Mouse (Mus musculus) 416B (cell line): ENCODE measurements around the gene Dhx16.

Experiments used
- DNase-seq: peaks from one replicate; pipeline ENCODE4 v3.0.0; 2011; ENCODE audit warnings: low read depth

Dhx16 gene

DNA sequence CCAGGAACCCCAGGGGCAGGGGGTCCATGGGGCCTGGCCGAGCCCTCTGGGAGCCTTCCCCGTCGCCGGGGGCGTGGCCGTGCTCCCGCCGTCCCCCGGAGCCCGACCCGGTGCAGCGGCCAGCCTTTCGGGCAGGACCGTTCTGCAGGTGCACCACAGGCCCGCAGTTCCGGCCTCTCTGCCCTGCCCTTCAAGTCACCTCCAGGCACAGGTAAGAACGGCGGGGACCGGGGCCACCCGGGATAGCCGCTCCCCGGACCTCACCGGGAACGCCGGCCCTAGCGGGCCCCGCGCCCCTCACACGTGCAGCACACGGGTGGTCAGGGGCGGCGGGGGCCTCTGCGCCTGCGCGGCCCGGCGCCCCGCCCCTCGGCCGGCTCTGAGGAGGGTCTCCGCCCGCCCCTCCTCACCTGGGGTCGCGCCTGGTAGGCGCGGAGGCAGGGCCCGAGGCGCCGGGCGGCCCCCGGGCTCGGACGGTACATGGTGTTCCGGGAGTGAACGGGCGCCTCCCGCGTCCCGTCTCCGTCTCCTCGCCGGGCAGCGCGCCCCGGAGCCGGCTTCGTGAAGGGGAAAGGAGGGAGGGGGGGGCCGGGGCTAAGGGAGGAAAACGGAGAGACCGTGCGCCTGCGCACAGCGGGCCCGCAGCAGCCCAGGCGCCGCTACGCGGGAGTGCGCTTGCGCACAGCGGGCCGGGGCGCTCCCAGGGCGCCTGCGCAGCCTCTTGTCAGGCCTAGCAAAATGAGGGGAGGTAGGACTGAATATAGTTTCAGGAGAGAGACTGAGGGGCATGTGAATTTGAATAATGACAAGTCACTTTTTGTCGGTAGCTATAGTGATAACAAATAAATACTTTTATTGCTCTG is 17.4 kb downstream of the Dhx16 start, which contains the start of gene 2310061I04Rik:
TSS of gene 2310061I04Rik (minus strand) at position 651 of the 863 bp plus-strand sequence.
- DNase-seq, result peak; percentile 91

DNA sequence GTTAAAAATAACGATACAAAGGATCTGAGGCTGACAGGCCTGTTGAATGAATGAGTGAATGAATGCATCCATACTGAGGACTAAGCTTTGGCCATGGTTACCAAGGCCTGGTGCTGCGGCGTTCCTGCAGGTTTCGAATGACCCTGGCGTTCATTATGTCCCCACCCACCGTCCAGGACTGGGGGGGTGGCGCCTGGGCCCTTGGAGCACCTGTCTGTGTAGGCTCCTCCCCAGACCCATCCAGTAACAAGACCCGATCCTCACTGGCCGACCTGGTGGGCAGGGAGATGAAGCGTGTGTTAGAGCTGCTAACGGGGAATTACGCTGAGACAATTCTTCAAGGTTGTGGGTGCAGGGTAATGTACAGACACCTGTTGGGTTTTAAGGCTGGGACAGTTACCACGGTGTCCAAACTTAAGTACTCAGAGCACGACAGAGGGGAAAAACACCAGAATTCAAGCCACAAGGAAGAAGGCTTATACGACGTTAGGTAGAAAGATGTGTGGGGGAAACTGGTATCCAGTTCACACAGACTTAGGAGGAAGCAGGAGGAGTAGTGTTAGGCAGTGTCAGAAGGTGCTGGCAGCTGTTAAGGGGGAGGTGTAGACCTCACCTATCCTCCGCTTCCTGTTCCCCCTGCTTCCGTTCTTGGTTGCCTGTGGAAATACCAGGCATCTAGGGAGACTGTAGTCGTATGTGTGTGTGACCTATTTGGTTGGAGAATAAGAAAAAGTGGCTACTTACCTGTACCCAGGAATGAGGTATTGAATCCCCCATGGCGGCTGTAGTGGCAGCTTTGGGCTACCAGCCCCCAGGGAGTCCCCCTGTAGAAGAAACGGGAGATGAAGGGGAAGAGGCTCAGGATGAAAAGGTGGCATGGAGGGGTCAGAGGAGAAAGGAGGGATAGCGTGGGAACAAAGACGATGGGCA is 18.3 kb downstream of the Dhx16 start:
- no peak for DNase-seq

DNA sequence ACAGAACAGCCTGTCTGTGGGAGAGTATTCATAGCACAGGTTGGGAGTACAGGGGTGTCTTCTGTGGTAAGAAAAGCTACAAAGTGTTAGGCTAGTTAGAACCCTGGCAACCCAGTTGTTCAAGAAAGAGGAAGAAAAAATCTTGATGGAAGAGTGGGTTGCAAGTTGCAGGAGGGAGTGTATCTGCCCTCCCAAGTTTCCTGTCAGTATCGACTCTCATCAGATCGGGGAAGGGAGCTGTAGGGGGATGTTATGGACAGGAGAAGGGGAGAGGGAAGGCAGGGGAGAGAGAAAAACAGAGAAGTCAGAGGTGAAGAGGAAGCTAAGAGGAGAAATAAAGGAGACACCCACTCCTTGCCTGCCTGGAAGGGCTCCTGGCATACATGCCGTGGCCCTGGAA is 21.0 kb downstream of the Dhx16 start:
- no peak for DNase-seq

DNA sequence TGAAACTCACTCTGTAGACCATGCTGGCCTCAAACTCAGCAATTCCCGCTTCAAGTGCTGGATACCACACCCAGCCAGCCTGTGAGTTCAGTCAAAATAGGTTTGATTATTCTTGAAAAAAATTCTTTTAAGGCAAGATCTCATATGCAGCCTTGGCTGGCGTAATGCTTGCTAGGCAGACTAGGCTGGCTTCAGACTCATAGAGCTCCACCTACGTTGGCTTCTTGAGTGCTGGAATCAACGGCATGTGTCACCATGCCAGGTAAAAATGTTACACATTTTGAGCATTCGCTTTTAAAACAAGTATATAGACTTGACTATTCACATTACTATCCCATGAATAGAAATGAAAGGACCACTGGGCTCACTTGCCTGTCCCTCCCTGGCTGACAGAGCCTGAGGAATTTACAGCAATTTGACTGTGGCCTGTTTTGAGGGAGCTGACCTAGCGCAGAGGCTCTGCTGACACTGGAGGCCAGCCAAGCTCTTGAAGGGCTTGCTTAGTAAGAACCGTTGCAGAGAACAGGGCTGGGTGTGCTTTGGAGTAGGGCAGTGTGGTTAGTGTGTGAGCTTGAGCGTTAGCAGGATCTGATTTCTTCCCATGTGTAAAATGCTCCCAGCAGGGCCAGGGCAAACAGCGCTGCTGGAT is 23.8 kb downstream of the Dhx16 start:
- DNase-seq, result peak; percentile 65

DNA sequence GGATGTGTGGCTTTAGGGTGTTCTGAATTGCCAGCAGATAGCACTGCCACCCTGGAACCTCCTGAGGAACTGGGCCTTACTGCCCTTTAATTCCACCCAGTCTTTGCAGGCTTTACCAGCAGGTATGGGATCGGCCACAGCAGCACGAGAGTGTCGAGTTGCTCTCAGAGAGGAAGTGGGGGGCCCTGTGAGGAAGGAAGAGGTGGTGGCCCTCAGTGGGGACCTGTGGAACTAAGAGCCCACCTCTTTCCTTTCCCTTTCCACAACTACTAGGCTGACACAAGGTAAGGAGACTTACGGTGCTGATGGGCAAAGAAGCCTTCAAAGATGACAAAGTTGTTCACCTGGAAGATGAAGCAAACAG is 24.4 kb downstream of the Dhx16 start:
- no peak for DNase-seq

DNA sequence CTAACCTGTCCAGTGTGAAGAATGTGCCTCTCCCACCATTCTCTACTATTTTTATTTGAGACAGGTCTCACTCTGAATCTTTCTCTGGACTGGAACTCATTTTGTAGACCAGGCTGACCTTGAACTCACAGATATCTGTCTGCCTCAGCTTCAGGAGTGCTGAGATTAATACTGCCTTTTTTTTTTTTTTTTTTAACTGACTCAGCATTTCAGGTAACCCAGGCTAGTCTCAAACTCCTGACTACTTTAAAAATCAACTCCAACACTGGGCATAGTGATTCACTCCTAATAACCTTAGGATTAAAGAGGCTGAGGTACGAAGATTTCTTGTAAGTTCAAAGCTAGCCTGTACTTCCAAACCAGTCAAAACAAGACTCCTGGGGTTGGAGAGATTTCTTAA is 26.0 kb downstream of the Dhx16 start:
- no peak for DNase-seq

DNA sequence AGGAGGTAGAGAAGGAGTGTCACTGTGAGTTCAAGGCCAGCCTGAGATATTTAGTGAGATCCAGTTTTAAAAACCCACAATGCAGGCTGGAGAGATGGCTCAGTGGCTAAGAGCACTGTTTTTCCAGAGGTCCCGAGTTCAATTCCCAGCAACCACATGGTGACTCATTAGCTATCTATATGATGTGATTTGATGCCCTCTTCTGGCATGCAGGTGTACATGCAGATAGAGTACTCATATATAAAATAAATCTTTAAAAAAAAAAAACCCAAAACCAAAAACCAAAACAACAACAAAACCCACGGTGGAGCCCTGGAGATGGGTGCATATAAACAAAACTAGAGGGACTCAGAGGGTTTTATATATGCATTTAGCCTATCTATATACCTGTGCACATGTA is 28.0 kb downstream of the Dhx16 start:
- peak; percentile 67 for DNase-seq

DNA sequence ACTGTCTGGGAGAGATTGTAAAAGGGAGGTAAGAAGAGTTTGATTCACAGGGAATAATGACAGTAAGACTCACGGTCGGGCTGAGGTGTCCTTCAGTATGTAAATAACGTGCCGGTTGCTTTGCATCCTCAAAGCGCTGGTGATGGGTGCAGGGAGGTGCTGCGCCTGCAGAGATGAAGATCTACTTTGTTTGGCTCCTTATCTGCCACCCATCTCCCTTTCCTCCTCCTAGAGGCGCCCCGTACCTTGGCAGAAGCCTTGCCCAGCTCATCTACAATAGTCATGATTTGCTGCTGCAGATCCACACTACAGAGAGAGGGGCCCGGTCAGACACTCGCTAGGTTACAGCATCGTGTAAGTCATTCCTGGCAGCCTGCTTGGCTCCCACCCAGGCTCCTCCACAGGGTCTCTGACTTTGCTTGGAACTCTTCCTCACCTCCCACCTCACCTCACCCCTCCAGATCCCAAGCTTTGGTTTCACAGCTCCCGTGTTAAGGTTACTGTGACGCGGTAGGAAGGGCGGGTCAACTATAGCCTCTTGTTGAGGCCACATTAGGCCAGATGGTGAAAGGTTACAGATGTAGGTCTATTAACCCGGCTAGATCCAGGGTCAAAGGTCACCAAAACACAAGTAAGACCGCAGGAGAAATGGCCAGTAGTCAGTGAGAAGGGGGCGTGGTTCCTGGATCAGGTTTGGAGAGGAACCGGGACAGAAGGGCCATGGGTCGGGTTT is 29.7 kb downstream of the Dhx16 start:
- DNase-seq, result no peak

DNA sequence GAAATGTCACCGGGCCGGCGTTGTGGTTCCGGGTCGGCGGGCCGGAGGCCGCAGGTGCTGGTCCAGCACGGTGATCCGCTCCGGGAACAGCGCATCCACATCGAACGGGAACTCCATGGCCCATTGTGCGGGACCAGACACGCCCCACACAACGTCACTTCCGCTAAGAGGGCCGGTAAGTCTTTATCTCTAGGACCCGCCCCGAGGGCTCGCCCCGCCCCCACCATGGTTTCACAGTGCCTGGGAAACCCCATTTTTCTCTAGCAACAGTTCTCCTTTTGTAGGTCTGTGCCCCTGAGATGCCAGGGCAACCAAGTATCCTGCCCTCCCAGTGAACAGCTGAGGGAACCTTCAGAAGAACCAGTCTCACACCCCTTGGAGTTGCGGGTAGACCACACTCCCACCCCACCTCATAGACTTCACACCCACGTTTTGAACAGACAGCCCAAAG is 30.3 kb downstream of the Dhx16 start, which contains the start of gene Atat1:
TSS of gene Atat1 (minus strand) at position 157 of the 451 bp plus-strand sequence.
- peak; percentile 95 for DNase-seq

DNA sequence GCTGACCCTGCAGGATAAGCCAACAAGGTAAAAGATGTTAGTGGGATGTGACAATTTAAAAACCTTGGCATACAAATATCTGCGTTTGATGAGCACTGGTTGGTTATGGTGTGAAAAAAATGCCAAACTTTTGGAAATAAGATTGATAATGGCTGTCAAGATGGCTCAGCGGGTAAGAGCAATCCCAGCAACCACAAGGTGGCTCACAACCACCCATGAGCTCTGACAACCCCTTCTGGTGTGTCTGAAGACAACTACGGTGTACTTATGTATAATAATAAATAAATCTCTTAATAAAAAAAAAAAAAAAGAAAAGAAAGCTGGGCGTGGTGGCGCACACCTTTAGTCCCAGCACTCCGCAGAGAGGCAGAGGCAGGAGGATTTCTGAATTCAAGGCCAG is 35.4 kb downstream of the Dhx16 start:
- DNase-seq, result peak; percentile 51

DNA sequence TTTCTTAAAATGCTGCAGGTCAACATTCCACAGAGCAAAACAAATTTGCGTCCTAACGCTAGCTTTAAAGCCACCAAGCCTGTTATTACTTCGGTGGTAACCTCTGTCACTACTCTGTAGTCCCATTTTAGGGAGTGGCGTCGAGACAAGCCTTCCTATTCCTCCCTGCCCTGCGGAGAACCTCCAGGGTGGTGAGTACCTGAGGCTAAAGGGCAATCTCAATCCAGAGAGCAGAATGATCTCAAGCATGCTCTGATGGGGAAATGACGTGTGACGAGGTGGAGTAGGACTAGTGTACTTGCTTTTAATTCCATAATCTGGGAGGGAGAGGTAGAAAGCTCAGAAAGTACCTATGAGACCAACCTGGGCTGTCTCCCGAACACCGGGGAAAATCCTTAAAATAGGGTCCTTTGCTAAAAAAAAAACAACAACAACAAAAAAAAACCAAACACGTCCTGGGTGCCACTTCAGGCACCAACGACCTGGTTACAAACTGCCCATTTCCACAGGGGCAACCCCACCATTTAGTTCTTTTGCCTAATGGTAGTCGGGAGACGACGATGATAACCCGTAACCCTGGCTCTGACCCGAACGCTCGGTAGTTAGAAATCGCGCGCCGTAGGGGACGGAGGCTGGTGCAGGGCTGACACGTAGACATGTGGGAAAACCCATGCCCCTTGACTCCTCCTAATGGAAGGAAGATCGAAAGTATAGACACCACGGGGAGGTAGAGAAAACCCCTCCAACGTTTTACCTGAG is 36.1 kb downstream of the Dhx16 start:
- DNase-seq, result peak; percentile 74

DNA sequence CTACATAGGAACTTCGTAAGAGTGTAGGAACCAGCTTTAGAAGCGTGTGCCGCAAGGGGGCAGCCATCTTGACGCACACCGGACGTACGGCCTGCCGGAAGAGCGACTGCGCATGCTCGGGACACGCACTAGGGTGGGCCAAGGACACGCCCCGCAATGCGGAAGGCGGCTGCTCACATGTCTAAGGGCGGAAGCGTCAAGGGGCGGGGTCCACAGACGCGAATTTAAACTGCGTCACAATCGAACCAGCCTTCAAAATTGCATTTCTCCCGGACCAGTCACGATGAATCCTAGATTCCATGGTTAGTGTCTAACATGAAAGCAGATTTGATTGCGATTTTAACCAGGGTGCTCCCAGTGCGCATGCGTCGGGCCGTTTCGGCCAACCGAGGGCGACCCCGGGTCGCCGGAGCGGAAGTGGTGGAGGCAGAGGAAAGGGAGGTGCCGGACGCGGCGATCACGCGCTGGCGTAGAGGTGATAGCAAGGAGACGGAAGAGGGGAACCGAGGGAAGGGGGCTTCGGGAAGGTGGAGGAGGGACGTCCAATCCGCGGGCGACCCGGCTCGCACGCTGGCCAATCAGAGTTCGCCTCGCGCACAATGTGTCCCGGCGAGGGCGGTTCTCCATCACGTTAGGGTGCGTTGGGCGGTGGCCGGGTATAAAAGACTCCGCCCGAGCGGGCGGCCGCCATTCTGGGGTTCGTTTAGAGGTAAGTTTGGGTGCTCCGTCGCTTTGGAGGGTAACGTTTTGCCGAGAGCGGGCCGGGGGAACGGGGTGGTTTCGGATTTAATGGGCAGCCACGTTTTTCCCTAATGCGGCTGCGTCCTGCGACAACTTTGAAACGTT is 36.9 kb downstream of the Dhx16 start, which contains the start of the genes Mrps18b and Ppp1r10:
TSS of gene Mrps18b (minus strand) at position 93 of the 846 bp plus-strand sequence.
TSS of gene Ppp1r10 (plus strand) at position 138 of the 846 bp plus-strand sequence.
- DNase-seq, result peak; percentile 100

DNA sequence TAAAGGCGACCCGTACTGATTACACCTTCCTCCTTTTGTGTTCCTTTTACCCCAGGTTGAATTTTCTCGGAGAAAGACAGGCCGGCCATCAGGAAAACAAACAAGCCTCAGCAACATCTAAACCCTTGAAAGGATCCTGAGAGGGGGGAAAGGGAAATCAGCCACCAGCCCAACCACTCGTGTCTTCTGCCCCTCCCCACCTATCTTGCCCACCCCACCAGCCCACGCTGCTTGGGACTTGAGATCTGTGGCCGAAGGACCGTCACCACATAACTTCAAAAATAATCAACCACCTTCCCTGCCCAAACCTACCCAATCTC is 37.5 kb downstream of the Dhx16 start:
- DNase-seq, result peak; percentile 74

DNA sequence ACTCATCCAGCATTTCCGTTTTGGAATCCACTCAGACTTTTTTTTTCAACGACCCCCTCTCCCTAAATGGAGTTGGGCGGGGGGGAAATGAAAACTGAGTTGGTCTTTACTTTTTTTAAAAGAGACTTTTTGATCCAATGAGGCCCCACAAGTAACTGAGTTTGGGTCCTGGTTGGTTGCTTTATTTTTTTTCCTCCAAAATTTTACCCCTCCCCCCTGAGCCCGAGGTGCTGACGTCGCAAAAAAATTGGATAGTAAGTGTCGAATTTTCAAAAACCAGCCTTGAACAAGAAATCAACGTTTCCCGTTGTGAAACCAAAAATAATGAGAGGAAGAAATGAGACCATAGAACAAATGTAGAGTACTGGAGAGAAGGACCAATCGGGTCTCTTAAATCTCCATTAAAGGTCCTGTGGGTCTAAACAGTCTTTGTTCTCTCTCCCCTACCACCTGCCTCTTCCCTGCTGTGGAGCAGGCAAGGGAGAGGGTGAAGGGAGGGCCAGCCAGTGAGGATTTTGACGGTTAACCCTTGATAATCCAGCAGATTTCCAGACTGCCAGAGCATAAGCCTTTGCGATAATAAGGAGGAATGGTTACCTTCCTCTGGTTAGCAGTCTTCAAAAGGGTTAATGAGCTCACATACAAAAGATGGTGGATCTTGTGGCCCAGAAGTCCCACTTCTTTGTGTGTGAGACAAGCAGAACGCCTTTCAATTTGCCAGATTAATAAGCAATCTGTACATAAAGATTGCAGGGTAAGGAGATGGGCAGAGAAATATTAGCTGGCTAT is 38.0 kb downstream of the Dhx16 start:
- peak; percentile 75 for DNase-seq

DNA sequence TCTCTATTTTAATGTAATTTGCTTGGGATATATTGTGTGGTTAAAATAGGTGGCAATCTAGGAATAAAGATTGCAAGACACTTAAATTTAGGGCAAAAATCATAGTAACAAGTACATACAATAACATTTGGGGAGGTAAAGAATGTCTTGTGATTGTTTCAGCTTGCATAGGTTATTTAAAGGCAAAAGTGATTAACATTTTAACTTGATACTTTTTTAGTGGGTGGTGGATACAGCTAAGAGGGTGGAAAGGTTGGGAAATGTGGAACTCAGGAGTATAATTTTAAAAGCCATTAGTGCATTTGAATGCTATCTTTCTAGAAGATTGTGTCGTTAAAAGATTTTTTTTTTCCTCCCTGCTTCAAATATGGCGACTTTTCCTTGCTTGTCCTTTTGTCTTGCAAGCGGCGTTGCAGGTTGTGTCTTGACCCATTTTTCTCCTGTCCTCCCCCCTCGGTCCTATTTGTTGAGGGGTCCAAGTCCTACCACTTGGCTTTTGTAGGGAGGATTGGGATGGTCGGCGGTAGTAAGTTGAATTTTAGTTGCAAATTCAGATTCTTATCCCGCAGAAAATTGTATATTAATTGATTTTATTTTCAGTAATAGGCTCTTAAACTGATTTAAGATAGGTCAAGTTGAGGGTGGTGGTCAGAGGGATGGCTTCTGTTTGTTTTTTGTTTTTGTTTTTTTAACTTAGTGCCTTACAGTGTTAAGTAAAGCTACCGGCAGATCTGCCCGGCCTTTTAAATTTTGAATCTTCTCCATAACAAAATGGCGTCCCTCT is 38.8 kb downstream of the Dhx16 start:
- peak; percentile 88 for DNase-seq

DNA sequence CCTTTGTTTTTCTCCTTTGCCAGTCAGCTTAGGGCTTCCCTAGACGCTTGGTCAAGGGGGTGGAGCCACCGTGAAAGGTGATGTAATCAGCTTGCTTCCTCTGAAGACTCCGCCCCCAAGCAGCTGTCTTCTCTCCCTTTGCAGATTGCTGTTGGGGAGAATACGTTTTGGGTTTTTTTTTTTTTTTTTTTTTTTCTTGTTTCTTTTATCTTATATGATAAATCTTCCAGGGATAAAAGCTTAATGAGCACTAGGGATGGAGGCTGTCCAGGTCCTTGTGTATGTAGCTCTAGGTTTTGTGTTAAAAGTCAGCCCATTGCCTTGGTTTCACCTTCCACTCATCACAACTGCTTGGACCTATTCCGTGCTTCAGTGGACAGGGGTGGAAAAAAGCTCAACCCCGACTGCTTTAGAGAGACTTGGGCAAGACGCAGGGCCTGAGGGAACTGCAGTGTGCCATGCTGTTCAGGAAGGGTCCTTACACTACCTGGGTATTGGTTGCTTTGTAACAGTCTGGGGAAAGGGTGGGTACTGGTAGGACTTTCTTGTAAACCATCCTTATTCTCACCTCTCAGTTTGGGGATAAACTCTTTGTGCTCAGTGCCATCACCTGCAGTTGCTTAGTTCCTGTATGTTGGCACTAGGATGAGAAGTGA is 39.6 kb downstream of the Dhx16 start:
- peak; percentile 99 for DNase-seq

DNA sequence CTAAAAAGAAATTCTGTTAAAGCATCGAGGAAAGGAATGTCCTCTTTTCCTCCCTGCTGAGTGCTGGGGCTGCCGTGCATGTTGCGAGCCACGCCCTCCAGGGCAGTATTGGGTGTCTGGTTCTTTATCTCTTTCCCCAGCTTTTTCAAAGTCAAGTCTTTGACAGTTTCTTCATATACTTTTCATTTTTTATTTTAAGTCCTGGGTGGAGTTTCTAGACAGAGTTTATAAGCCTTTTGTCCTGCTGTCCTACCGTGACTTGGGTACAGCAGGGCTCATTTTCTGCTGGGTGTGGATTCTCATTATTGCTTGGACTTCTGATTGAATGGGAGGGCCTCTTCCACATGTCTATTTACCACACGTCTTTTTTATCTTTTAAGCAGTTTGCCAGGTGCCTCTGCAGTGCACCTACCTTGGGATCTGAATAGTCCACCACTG is 40.3 kb downstream of the Dhx16 start:
- DNase-seq, result no peak

DNA sequence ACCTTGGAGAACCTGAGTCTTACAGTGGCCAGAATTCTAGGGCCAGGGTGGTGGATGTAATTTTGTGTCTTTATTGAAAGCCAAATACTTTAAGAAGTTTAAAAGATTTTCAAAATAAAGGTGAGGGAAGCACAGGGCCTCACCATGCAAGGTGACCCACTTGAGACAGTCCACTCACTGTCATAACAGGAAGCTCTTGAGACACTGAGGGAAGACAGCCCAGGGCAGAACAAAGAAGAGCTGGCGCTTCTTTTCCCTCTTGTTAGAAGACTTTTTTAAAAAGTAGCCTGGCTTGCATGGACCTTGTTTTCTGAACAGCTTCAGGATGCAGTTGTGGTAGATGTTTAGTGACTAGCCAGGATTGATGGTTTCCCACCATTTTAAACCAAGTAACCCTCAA is 40.8 kb downstream of the Dhx16 start:
- DNase-seq, result no peak
